Mouse (Mus musculus): Measurements from ENCODE around the gene Cyp2j13. TPM values are rescaled to one million over a fixed set of nuclear protein-coding genes. Genes with fewer than 3 reads are reported as not detected.
"Not testable (repeated sequence)": the region's sequence is repeated elsewhere in the genome, so short reads cannot be mapped to it uniquely, and the experiment has no call there.

The Cyp2j13 gene
- polyA plus RNA-seq, 1 experiment from 2014 or later, result 0.29 TPM

GRCm38 (mm10) chr4:96016875-96017274 lies 60.5 kb downstream of the Cyp2j13 start:
- Histone ChIP-seq H3K27ac (ENCODE audit: low read length) (no peak overlapping the region), H3K9ac (ENCODE audit: low read depth, low read length) (no peak overlapping the region), H3K4me2 (ENCODE audit: low read depth, low read length) (no peak overlapping the region), H3K27me3 (replicated peaks; ENCODE audit: control insufficient read depth, insufficient read depth, low read length) (no peaks in the 10 kb centered on the region), H3K36me3 (ENCODE audit: control insufficient read depth, insufficient read depth, low read length) (no peaks in the 10 kb centered on the region), H3K4me3 (ENCODE audit: low read length) (no peak overlapping the region), H3K9me3 (ENCODE audit: control insufficient read depth, low read length) (no peaks in the 10 kb centered on the region), H3K4me1 (ENCODE audit: control insufficient read depth, insufficient read depth, low read length) (no peaks in the 10 kb centered on the region)
- 92% methylated on average over 1 of the region's 1 CpGs for WGBS
- no peak for ATAC-seq

- not testable (repeated sequence) for H3K9ac ChIP-seq (ENCODE audit: low read depth, low read length); H3K9me3 ChIP-seq (ENCODE audit: control insufficient read depth, low read length); H3K4me2 ChIP-seq (ENCODE audit: low read depth, low read length); H3K27me3 ChIP-seq (replicated peaks; ENCODE audit: control insufficient read depth, insufficient read depth, low read length); ATAC-seq; H3K36me3 ChIP-seq (ENCODE audit: control insufficient read depth, insufficient read depth, low read length); H3K27ac ChIP-seq (ENCODE audit: low read length); H3K4me1 ChIP-seq (ENCODE audit: control insufficient read depth, insufficient read depth, low read length); H3K4me3 ChIP-seq (ENCODE audit: low read length)
- WGBS, result 96% methylated on average over 17 of the region's 17 CpGs
Measured at GRCm38 (mm10) chr4:95982221-95982620, 95.1 kb downstream of the Cyp2j13 start.

Other genes starting within 250 kb of the Cyp2j13 start
- 31.1 and 34.9 TPM in 2 replicates for gene Hook1, start 110.3 kb downstream of the Cyp2j13 start, polyA plus RNA-seq (2015; fragmentation: Nextera tagmentation; extraction: Ambion mirVana)
- gene Cyp2j12, start 63.6 kb upstream of the Cyp2j13 start, polyA plus RNA-seq (2015; fragmentation: Nextera tagmentation; extraction: Ambion mirVana), result not detected in 2 replicates
- gene Cyp2j7, start 159.1 kb upstream of the Cyp2j13 start, polyA plus RNA-seq (2015; fragmentation: Nextera tagmentation; extraction: Ambion mirVana), result not detected in 2 replicates